Mouse (Mus musculus) limb, embryonic 12.5 days (tissue): ENCODE measurements at regions not wholly inside any gene's neighbourhood (a gene's known extent, or its start where the extent isn't known, plus 50 kb on each side); places are given as distances from the start of the nearest gene placed in this dataset.

Source experiments
- ATAC-seq: fragments of 200-750 bp; cut with Nextera tagmentation; 2 replicates; pipeline ENCODE4 v1.8.0; 2017; ENCODE audit warnings: low read depth, moderate TSS enrichment; ENCODE audit not compliant: insufficient number of reproducible peaks, insufficient read depth, low FRiP score, low TSS enrichment
- H3K27ac ChIP-seq: fragments of 300-500 bp; sonication (generic); 2 replicates; pipeline ENCODE4 v1.5.1; 2016; ENCODE audit warnings: mild to moderate bottlenecking, moderate library complexity
- H3K27me3 ChIP-seq: fragments of 300-500 bp; sonication (generic); 2 replicates; pipeline ENCODE4 v1.6.1; 2016; ENCODE audit warnings: mild to moderate bottlenecking, moderate library complexity
- H3K36me3 ChIP-seq: fragments of 300-500 bp; sonication (generic); 2 replicates; pipeline ENCODE4 v1.6.1; 2016; ENCODE audit warnings: mild to moderate bottlenecking, moderate library complexity
- H3K4me1 ChIP-seq: fragments of 300-500 bp; sonication (generic); replicated peaks from 2 replicates; pipeline ENCODE4 v1.6.1; 2016
- H3K4me2 ChIP-seq: fragments of 300-500 bp; sonication (generic); 2 replicates; pipeline ENCODE4 v1.6.1; 2016; ENCODE audit warnings: mild to moderate bottlenecking, moderate library complexity
- H3K4me3 ChIP-seq: fragments of 300-500 bp; sonication (generic); replicated peaks from 2 replicates; pipeline ENCODE4 v1.5.1; 2016; ENCODE audit warnings: mild to moderate bottlenecking
- H3K9ac ChIP-seq: fragments of 300-500 bp; sonication (generic); replicated peaks from 2 replicates; pipeline ENCODE4 v1.6.1; 2016; ENCODE audit warnings: mild to moderate bottlenecking, moderate library complexity
- H3K9me3 ChIP-seq: fragments of 300-500 bp; sonication (generic); 2 replicates; pipeline ENCODE4 v1.6.1; 2016; ENCODE audit warnings: mild to moderate bottlenecking, moderate library complexity
- whole genome bisulfite sequencing: fragments of 180-500 bp; shearing (Covaris S2); methylation state at CpG from one replicate; pipeline ENCODE4 v1.1.7; 2016; 5-methylcytosine and 5-hydroxymethylcytosine counted together

- Histone ChIP-seq H3K4me3 (no peak overlapping the region), H3K9me3 (no peaks in the 10 kb centered on the region), H3K4me1 (no peaks in the 10 kb centered on the region), H3K9ac (no peak overlapping the region), H3K27ac (no peak overlapping the region), H3K4me2 (no peak overlapping the region), H3K27me3 (no peaks in the 10 kb centered on the region), H3K36me3 (no peaks in the 10 kb centered on the region)
- whole genome bisulfite sequencing: 72% methylated on average over 4 of the region's 4 CpGs
- ATAC-seq: no peak
These were observed 104.3 kb downstream of the Plxna1 start for GRCm38 (mm10) chr6:89258140-89258539.

DNA sequence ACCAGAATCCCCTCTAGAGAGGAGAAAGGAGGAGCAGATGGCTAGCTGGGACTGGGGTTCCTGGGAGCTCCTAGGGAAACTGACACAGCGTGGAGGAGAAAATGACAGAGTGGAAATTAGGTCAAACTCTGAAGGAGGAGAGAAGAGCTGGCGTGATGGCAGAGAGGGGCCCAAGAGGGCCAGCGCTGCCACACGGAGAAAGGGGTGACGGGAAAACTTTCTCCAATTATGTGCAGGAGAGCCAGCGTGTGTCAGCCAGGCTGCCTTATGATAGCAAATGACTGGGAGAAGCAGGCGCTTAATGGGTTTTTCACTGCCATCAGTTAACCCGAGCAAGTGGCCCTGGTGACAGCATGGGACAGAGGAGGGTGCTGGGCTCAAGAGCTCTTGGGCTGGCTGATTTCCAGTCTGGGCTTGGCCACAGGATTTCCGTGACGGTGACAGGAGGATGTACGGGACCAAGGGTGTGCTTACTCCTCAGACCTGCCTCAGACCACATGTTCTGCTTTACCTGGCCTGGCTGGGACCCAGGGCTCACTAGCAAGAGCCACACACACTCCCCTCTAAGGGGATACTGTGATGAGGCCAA lies 102.9 kb downstream of the Plxna1 start:
- H3K9me3 ChIP-seq: no peaks in the 10 kb centered on the region
- H3K36me3 ChIP-seq: no peaks in the 10 kb centered on the region
- no peaks in the 10 kb centered on the region for H3K27me3 ChIP-seq
- H3K9ac ChIP-seq: no peak overlapping the region
- H3K4me2 ChIP-seq: no peak overlapping the region
- no peak for ATAC-seq
- H3K4me1 ChIP-seq: no peaks in the 10 kb centered on the region
- no peak overlapping the region for H3K27ac ChIP-seq
- WGBS: 75% methylated on average over 11 of the region's 11 CpGs
- H3K4me3 ChIP-seq: no peak overlapping the region

- Histone ChIP-seq H3K4me3 (no peak overlapping the region), H3K4me2 (no peak overlapping the region), H3K9me3 (no peaks in the 10 kb centered on the region), H3K27ac (no peak overlapping the region), H3K36me3 (no peaks in the 10 kb centered on the region), H3K27me3 (no peaks in the 10 kb centered on the region), H3K9ac (no peak overlapping the region), H3K4me1 (no peaks in the 10 kb centered on the region)
- 79% methylated on average over 4 of the region's 4 CpGs for WGBS
- ATAC-seq: no peak
These were observed 99.5 kb downstream of the Plxna1 start for GRCm38 (mm10) chr6:89262958-89263357.

DNA sequence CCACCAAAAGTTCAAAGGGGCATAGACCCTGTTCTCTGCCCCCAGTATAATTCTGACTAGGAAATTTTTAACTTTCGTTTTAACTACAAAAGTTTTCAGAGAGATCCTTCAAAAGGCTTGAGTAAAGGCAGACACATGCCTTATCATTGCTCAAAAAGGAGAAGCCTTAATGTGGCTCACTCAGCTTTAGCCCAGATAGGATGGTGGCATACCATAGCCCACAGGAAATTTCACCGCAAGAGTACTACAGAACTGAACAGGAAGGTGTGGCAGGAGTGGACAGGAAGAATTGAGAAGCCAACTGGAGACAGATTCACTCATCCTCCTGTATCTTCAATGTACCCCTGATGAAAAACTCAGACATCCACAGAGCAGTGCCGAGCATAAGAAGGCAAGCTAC lies 97.1 kb downstream of the Plxna1 start:
- 79% methylated on average over 3 of the region's 3 CpGs for WGBS
- Histone ChIP-seq H3K27me3 (no peaks in the 10 kb centered on the region), H3K9me3 (no peaks in the 10 kb centered on the region), H3K4me1 (peaks cover 5% of the 10 kb centered on the region; the same call in 1 of the 2 replicates), H3K9ac (no peak overlapping the region), H3K27ac (no peak overlapping the region), H3K4me2 (no peak overlapping the region), H3K4me3 (no peak overlapping the region), H3K36me3 (no peaks in the 10 kb centered on the region)
- ATAC-seq: no peak
